Mouse (Mus musculus) cerebellum, adult 2 months (tissue): ENCODE data around the gene Adamts2.
A peak's percentile ranks its signal among the peaks of the same experiment; 100 is the strongest.

Experiments used
- CTCF ChIP-seq: fragments of 200-500 bp; IDR thresholded peaks from 2 replicates; pipeline ENCODE4 v1.5.1; 2011; ENCODE audit warnings: low read depth, mild to moderate bottlenecking, control low read depth, low read length, moderate library complexity, borderline replicate concordance; ENCODE audit not compliant: insufficient read depth
- POLR2A ChIP-seq: fragments of 200-500 bp; IDR thresholded peaks from 2 replicates; pipeline ENCODE4 v1.6.1; 2011; ENCODE audit warnings: low read length, control low read depth, borderline replicate concordance; ENCODE audit not compliant: insufficient read depth

GRCm38 (mm10) chr11:50587787-50588186, 14.1 kb upstream of the Adamts2 start:
- TF ChIP-seq CTCF = peak; percentile 60; the same call in 1 of the 2 replicates
- no peak for TF ChIP-seq POLR2A
